In genomic region chr5:64813361-64813760, GRCm38 (mm10) we compare ENCODE assay signal across 9 mouse cellular contexts. TPM values are rescaled to one million over a fixed set of nuclear protein-coding genes. Genes with fewer than 3 reads are reported as not detected.
DNase-seq lines count a peak whose midpoint lies in the region; ATAC-seq lines count a peak whose summit lies in the region.
"Had no signal": no experiment of that assay in that cellular context is flagged by ENCODE, and none has a peak within 500 bp of the region (broad histone marks: within the 10 kb centered on the region; RNA-seq: fewer than 3 reads in every experiment).

No protein-coding gene starts in this region.

- ATAC-seq in granulocyte monocyte progenitor cell, adult 5-6 weeks (replicated peaks; ENCODE audit: poor library complexity, severe bottlenecking): peak; percentile 42
- ATAC-seq in neural tube, embryonic 15.5 days (ENCODE audit: low FRiP score): 0 out of 2 replicates have a peak, but pooled peaks have one; percentile 22

- H3K27ac ChIP-seq in neural tube, embryonic 15.5 days (replicated peaks): no peak overlapping the region

- peaks cover 40% of the 10 kb centered on the region for H3K4me1 ChIP-seq in neural tube, embryonic 15.5 days

- no peak overlapping the region for H3K9ac ChIP-seq in neural tube, embryonic 15.5 days (replicated peaks)

- no peaks in the 10 kb centered on the region for H3K9me3 ChIP-seq in neural tube, embryonic 15.5 days (replicated peaks)
- H3K9me3 ChIP-seq: limb, embryonic 12.5 days had no signal

- no peak overlapping the region for H3K4me2 ChIP-seq in neural tube, embryonic 15.5 days

- H3K36me3 ChIP-seq in neural tube, embryonic 15.5 days: no peaks in the 10 kb centered on the region

- H3K27me3 ChIP-seq in neural tube, embryonic 15.5 days (replicated peaks): no peaks in the 10 kb centered on the region
- H3K27me3 ChIP-seq: limb, embryonic 12.5 days had no signal

- WGBS in neural tube, embryonic 15.5 days: 11% methylated on average over 9 of the region's 9 CpGs

- no peak overlapping the region for H3K4me3 ChIP-seq in neural tube, embryonic 15.5 days (replicated peaks)
- H3K4me3 ChIP-seq: limb, embryonic 12.5 days had no signal

- peak; percentile 95 for DNase-seq in CD4-positive, CD25-positive, alpha-beta regulatory T cell, adult 2 months (ENCODE audit: low read depth, low spot score)
- peak; percentile 82 to 95 for DNase-seq in adrenal gland, adult (ENCODE audit: inconsistent age in 2 of 2, low spot score in 1 of 2)
- DNase-seq in embryo, embryonic 11 days: peak; percentile 95
- DNase-seq in kidney, adult 8-10 months: peak; percentile 79 to 88
- peak; percentile 89 for DNase-seq in liver
- peak; percentile 76 for DNase-seq in testis, postnatal 14 days (ENCODE audit: low spot score)

RNA-seq across cellular contexts. Expression of gene Klf3, which starts 10.2 kb away (rescaled TPM):
- total RNA-seq in granulocyte monocyte progenitor cell, adult 5-6 weeks (2014; fragmentation: Nextera tagmentation): 23.6 and 28.1 TPM in 2 replicates
- 6.9 and 8.9 TPM in 2 replicates for total RNA-seq in granulocyte monocyte progenitor cell, adult 5-6 weeks (2017)
- 16.6 and 32.0 TPM in 2 replicates for polyA plus RNA-seq in neural tube, embryonic 15.5 days (2015; fragmentation: Nextera tagmentation; extraction: Ambion mirVana)
